Mouse (Mus musculus): ENCODE results near the gene Esr2.

DNA sequence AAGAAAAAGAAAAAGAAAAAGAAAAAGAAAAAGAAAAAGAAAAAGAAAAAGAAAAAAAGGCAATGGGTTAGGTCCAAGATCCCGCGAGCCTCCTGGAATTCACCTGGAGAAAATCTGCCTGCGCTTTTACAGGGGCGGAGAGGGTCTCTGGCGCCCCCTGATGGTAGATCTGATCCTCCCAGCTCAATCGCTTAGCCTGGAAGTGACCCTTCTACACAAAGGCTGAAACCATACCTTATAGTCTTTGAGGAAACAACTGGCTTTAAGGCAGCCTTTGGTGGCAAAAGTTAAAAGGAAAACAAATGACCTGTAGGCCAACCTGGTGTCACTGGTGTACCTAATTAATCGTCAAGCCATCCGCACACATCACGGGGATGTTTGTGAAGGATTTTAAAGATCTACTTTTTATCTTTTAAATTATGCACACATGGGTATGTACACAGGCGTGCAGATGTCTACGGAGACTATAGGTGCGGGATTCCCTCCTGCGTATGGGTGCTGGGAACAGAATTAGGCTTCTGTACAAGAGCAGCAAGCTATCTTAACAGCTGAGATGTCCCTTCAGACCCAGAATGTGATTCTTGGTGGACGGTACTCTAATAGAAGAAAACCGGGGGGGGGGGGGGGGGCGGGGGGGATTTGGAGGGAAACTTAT lies 932 bp upstream of the Esr2 start:
- TF ChIP-seq CTCF (conservative IDR thresholded peaks at IDR 0.05; ENCODE audit: low read length): peak; percentile 83
- TF ChIP-seq POU5F1 (IDR thresholded peaks at IDR 0.05; ENCODE audit: borderline replicate concordance, low read length): no peak

All from E14TG2a.4 (cell line).